Comparison of ENCODE assay signal across 9 mouse cellular contexts in the genomic region with DNA sequence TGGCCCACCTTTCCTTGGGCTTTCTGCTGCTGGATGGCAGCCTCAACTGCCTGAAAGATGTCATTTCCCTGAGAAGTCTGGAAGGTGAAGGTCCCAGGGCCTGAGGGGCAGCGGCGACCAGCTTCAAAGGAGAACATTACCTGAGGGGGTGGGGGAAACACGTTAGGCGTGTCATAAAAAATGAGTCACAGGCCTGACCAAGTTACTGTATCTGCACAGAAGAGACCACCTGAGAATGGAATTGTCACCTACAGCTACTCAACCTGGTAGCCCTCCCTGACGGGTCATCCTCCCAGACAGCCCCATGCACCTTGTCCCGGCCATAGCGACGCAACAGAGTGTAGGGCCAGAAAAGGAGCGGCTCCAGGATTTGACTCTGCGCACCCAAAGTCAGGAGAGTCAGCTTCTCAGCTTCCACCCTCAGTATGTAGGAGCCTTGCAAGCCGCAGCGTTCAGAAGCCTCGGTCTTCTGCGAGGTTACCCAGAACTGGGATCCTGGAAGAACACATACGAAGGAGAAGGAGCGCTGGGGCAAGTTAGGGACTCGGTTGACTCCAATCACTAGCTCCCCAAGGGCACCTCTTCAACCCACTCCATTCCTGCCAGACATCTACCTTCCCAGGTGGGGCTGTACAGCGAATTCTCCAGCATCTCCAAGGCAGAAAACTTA. TPM values are rescaled to one million over a fixed set of nuclear protein-coding genes. Genes with fewer than 3 reads are reported as not detected.
DNase-seq lines count a peak whose midpoint lies in the region; ATAC-seq and TF ChIP-seq lines count a peak whose summit lies in the region.
"Had no signal": no experiment of that assay in that cellular context is flagged by ENCODE, and none has a peak within 500 bp of the region (broad histone marks: within the 10 kb centered on the region; RNA-seq: fewer than 3 reads in every experiment).

No protein-coding gene starts in this region.

- no peak for DNase-seq in heart, postnatal 14 days
- no peak for DNase-seq in MEL (ENCODE audit: low read depth, low spot score)
- DNase-seq in hindbrain, embryonic 11.5 days (ENCODE audit: low spot score), result peak; percentile 26
- DNase-seq in midbrain, embryonic 11.5 days (ENCODE audit: low spot score, missing footprints), result no peak
- no peak for DNase-seq in ovary, postnatal 14 days (ENCODE audit: low spot score)
- no peak for DNase-seq in left cerebral cortex, adult 18-20 months (ENCODE audit: low spot score in 2 of 2)
- DNase-seq in adrenal gland, postnatal 4 days (ENCODE audit: low spot score in 2 of 2), result no peak
- DNase-seq: cerebellum, adult 9-11 months had no signal

- no peak for ATAC-seq in heart, embryonic 13.5 days (ENCODE audit: extremely low read depth, insufficient number of reproducible peaks, low FRiP score, low TSS enrichment)
- no peak for ATAC-seq in hindbrain, embryonic 11.5 days (ENCODE audit: low FRiP score)
- ATAC-seq in midbrain, embryonic 11.5 days (ENCODE audit: low FRiP score), result no peak

- no peaks in the 10 kb centered on the region for H3K9me3 ChIP-seq in heart, embryonic 13.5 days
- H3K9me3 ChIP-seq in MEL (replicated peaks; ENCODE audit: insufficient read depth, low read length), result no peaks in the 10 kb centered on the region
- no peaks in the 10 kb centered on the region for H3K9me3 ChIP-seq in hindbrain, embryonic 11.5 days (ENCODE audit: control insufficient read depth, low read length)
- H3K9me3 ChIP-seq in midbrain, embryonic 11.5 days (ENCODE audit: control insufficient read depth, low read length), result no peaks in the 10 kb centered on the region

- H3K4me3 ChIP-seq in heart, embryonic 13.5 days, result peak overlapping the region; percentile 77
- peak overlapping the region; percentile 94 to 98 for H3K4me3 ChIP-seq in MEL (ENCODE audit: control insufficient read depth in 1 of 2, insufficient read depth in 1 of 2, low read depth in 2 of 2, low read length in 2 of 2)
- H3K4me3 ChIP-seq in hindbrain, embryonic 11.5 days (ENCODE audit: low read depth, low read length), result peak overlapping the region; percentile 51
- H3K4me3 ChIP-seq in midbrain, embryonic 11.5 days (ENCODE audit: low read depth, low read length), result peak overlapping the region; percentile 52

- no peak for TF ChIP-seq RAD21 in MEL (IDR thresholded peaks at IDR 0.05; ENCODE audit: low read depth, low read length)

- peaks cover 58% of the 10 kb centered on the region for H3K4me1 ChIP-seq in heart, embryonic 13.5 days
- peaks cover 0 to 5% of the 10 kb centered on the region in 2 experiments; a peak in 2 of 4 replicates for H3K4me1 ChIP-seq in MEL (ENCODE audit: control insufficient read depth in 1 of 2, insufficient read depth in 2 of 2, low read length in 2 of 2)
- H3K4me1 ChIP-seq in hindbrain, embryonic 11.5 days (replicated peaks; ENCODE audit: control insufficient read depth, insufficient read depth, low read length), result peaks cover 3% of the 10 kb centered on the region; the same call in 1 of the 2 replicates
- H3K4me1 ChIP-seq in midbrain, embryonic 11.5 days (ENCODE audit: control insufficient read depth, insufficient read depth, low read length), result peaks cover 20% of the 10 kb centered on the region

- intact Hi-C loops in heart, postnatal 14 days (cut with DNase I), result loop anchor here (5.0 kb wide), 1 partner anchor 35 kb away; no protein-coding TSS in a partner anchor

- peaks cover 78% of the 10 kb centered on the region for H3K27me3 ChIP-seq in heart, embryonic 13.5 days (replicated peaks)
- no peaks in the 10 kb centered on the region; a peak in 1 of 4 replicates for H3K27me3 ChIP-seq in MEL (ENCODE audit: control insufficient read depth in 1 of 2, insufficient read depth in 2 of 2, low read length in 2 of 2)
- H3K27me3 ChIP-seq in hindbrain, embryonic 11.5 days (ENCODE audit: control insufficient read depth, insufficient read depth, low read length), result peaks cover 38% of the 10 kb centered on the region
- H3K27me3 ChIP-seq in midbrain, embryonic 11.5 days (ENCODE audit: control insufficient read depth, insufficient read depth, low read length), result peaks cover 32% of the 10 kb centered on the region

- H3K9ac ChIP-seq in heart, embryonic 13.5 days, result peak overlapping the region; percentile 83
- H3K9ac ChIP-seq in MEL (ENCODE audit: control insufficient read depth, low read depth, low read length, poor library complexity, severe bottlenecking), result peak overlapping the region; percentile 96
- H3K9ac ChIP-seq in hindbrain, embryonic 11.5 days (ENCODE audit: low read depth, low read length), result no peak overlapping the region
- H3K9ac ChIP-seq in midbrain, embryonic 11.5 days (ENCODE audit: low read length), result peak overlapping the region; percentile 55; the same call in 1 of the 2 replicates

- H3K4me2 ChIP-seq in heart, embryonic 13.5 days, result peak overlapping the region; percentile 87
- H3K4me2 ChIP-seq in hindbrain, embryonic 11.5 days (replicated peaks; ENCODE audit: low read depth, low read length), result peak overlapping the region; percentile 81
- peak overlapping the region; percentile 85 for H3K4me2 ChIP-seq in midbrain, embryonic 11.5 days

- no peak for TF ChIP-seq EP300 in MEL (IDR thresholded peaks at IDR 0.05; ENCODE audit: low read depth in 1 of 2, low read length in 2 of 2)

- no peak for TF ChIP-seq CTCF in MEL (IDR thresholded peaks at IDR 0.05 in 2 of 3, conservative IDR thresholded peaks at IDR 0.05 in 1 of 3; ENCODE audit: control insufficient read depth in 1 of 3, insufficient read depth in 1 of 3, low read depth in 2 of 3, low read length in 3 of 3, poor library complexity in 1 of 3, severe bottlenecking in 1 of 3)

- TF ChIP-seq POLR2A in MEL (IDR thresholded peaks at IDR 0.05; ENCODE audit: control insufficient read depth in 1 of 2, insufficient read depth in 1 of 2, low read depth in 1 of 2, low read length in 2 of 2, poor library complexity in 1 of 2), result no peak

- peaks cover 9% of the 10 kb centered on the region for H3K79me2 ChIP-seq in MEL (ENCODE audit: control insufficient read depth, insufficient read depth, low read length, poor library complexity)

- 42% methylated on average over 18 of the region's 18 CpGs for WGBS in heart, embryonic 13.5 days
- 17% methylated on average over 18 of the region's 18 CpGs for WGBS in hindbrain, embryonic 11.5 days
- WGBS in midbrain, embryonic 11.5 days, result 15% methylated on average over 18 of the region's 18 CpGs

- no peak overlapping the region for H3K27ac ChIP-seq in heart, embryonic 13.5 days (replicated peaks)
- no peak overlapping the region for H3K27ac ChIP-seq in MEL (ENCODE audit: control insufficient read depth, low read depth, low read length)
- no peak overlapping the region for H3K27ac ChIP-seq in hindbrain, embryonic 11.5 days (ENCODE audit: low read depth, low read length)
- H3K27ac ChIP-seq in midbrain, embryonic 11.5 days (ENCODE audit: low read depth, low read length), result no peak overlapping the region

- H3K36me3 ChIP-seq in heart, embryonic 13.5 days, result peaks cover 8% of the 10 kb centered on the region; the same call in 1 of the 2 replicates
- peaks cover 0 to 4% of the 10 kb centered on the region in 2 experiments; a peak in 2 of 4 replicates for H3K36me3 ChIP-seq in MEL (ENCODE audit: control insufficient read depth in 1 of 2, insufficient read depth in 2 of 2, low read length in 2 of 2)
- no peaks in the 10 kb centered on the region for H3K36me3 ChIP-seq in hindbrain, embryonic 11.5 days (ENCODE audit: control insufficient read depth, insufficient read depth, low read length)
- no peaks in the 10 kb centered on the region for H3K36me3 ChIP-seq in midbrain, embryonic 11.5 days (ENCODE audit: control insufficient read depth, insufficient read depth, low read length)

RNA-seq across cellular contexts. Expression of a gene that starts 1.2 kb away (rescaled TPM):
- 7.6 and 9.3 TPM in 2 replicates for polyA plus RNA-seq in heart, embryonic 13.5 days (2015; fragmentation: Nextera tagmentation; extraction: Ambion mirVana)
- 1 to 10 TPM; 3.7 to 4.3 TPM for total RNA-seq in heart, postnatal 14 days (2021)
- 17.9 and 18.7 TPM in 2 replicates for total RNA-seq in MEL (2012; rRNA removed)
- 10 to 100 TPM in 1 of 2 experiments, not detected in 1; 22.3 TPM for polyA plus RNA-seq in MEL (2012; ENCODE audit: insufficient read depth in 1 of 2, insufficient read length in 2 of 2, low read depth in 1 of 2, low replicate concordance in 2 of 2, missing spikeins in 1 of 2)
- polyA plus RNA-seq in hindbrain, embryonic 11.5 days (2014; fragmentation: Nextera tagmentation; extraction: Ambion mirVana), result 4.5 and 6.6 TPM in 2 replicates
- 4.0 and 5.2 TPM in 2 replicates for polyA plus RNA-seq in midbrain, embryonic 11.5 days (2014; fragmentation: Nextera tagmentation; extraction: Ambion mirVana)
- total RNA-seq in left cerebral cortex, adult 18-20 months (2021), result 1 to 10 TPM; 1.8 to 2.7 TPM
- 10 to 100 TPM; 16.1 to 16.2 TPM for total RNA-seq in adrenal gland, postnatal 4 days (2021)

RNA-seq across cellular contexts. Expression of a gene that starts 1.9 kb away (rescaled TPM):
- 6.9 and 7.1 TPM in 2 replicates for polyA plus RNA-seq in heart, embryonic 13.5 days (2015; fragmentation: Nextera tagmentation; extraction: Ambion mirVana)
- total RNA-seq in heart, postnatal 14 days (2021), result 1 to 10 TPM; 3.9 to 4.9 TPM
- 0.77 and 0.78 TPM in 2 replicates for total RNA-seq in MEL (2012; rRNA removed)
- 1 to 10 TPM in 1 of 2 experiments, not detected in 1; 1.0 TPM for polyA plus RNA-seq in MEL (2012; ENCODE audit: insufficient read depth in 1 of 2, insufficient read length in 2 of 2, low read depth in 1 of 2, low replicate concordance in 2 of 2, missing spikeins in 1 of 2)
- polyA plus RNA-seq in hindbrain, embryonic 11.5 days (2014; fragmentation: Nextera tagmentation; extraction: Ambion mirVana), result 7.1 and 7.7 TPM in 2 replicates
- polyA plus RNA-seq in midbrain, embryonic 11.5 days (2014; fragmentation: Nextera tagmentation; extraction: Ambion mirVana), result 6.6 and 6.8 TPM in 2 replicates
- total RNA-seq in left cerebral cortex, adult 18-20 months (2021), result 1 to 10 TPM; 2.0 to 2.2 TPM
- total RNA-seq in adrenal gland, postnatal 4 days (2021), result 1 to 10 TPM; 6.2 to 9.4 TPM

RNA-seq across cellular contexts. Expression of a gene that starts 22.3 kb away (rescaled TPM):
- 120 and 123 TPM in 2 replicates for polyA plus RNA-seq in heart, embryonic 13.5 days (2015; fragmentation: Nextera tagmentation; extraction: Ambion mirVana)
- total RNA-seq in heart, postnatal 14 days (2021), result 10 to 100 TPM; 82.7 to 85.5 TPM
- 206 and 259 TPM in 2 replicates for total RNA-seq in MEL (2012; rRNA removed)
- 100 to 1,000 TPM in 1 of 2 experiments, not detected in 1; 500 TPM for polyA plus RNA-seq in MEL (2012; ENCODE audit: insufficient read depth in 1 of 2, insufficient read length in 2 of 2, low read depth in 1 of 2, low replicate concordance in 2 of 2, missing spikeins in 1 of 2)
- polyA plus RNA-seq in hindbrain, embryonic 11.5 days (2014; fragmentation: Nextera tagmentation; extraction: Ambion mirVana), result 112 TPM in 2 replicates
- polyA plus RNA-seq in midbrain, embryonic 11.5 days (2014; fragmentation: Nextera tagmentation; extraction: Ambion mirVana), result 109 and 111 TPM in 2 replicates
- total RNA-seq in left cerebral cortex, adult 18-20 months (2021), result 100 to 1,000 TPM; 114 to 121 TPM
- total RNA-seq in adrenal gland, postnatal 4 days (2021), result 100 to 1,000 TPM; 170 to 175 TPM

RNA-seq across cellular contexts. Expression of a gene that starts 23.0 kb away (rescaled TPM):
- polyA plus RNA-seq in heart, embryonic 13.5 days (2015; fragmentation: Nextera tagmentation; extraction: Ambion mirVana), result 80.2 and 94.2 TPM in 2 replicates
- total RNA-seq in heart, postnatal 14 days (2021), result 10 to 100 TPM; 30.2 to 34.6 TPM
- 95.1 and 107 TPM in 2 replicates for total RNA-seq in MEL (2012; rRNA removed)
- polyA plus RNA-seq in MEL (2012; ENCODE audit: insufficient read depth in 1 of 2, insufficient read length in 2 of 2, low read depth in 1 of 2, low replicate concordance in 2 of 2, missing spikeins in 1 of 2), result 100 to 1,000 TPM in 1 of 2 experiments, not detected in 1; 133 TPM
- 31.7 and 33.9 TPM in 2 replicates for polyA plus RNA-seq in hindbrain, embryonic 11.5 days (2014; fragmentation: Nextera tagmentation; extraction: Ambion mirVana)
- polyA plus RNA-seq in midbrain, embryonic 11.5 days (2014; fragmentation: Nextera tagmentation; extraction: Ambion mirVana), result 28.2 and 30.0 TPM in 2 replicates
- total RNA-seq in left cerebral cortex, adult 18-20 months (2021), result 10 to 100 TPM; 37.7 to 46.2 TPM
- 10 to 100 TPM; 63.3 to 68.5 TPM for total RNA-seq in adrenal gland, postnatal 4 days (2021)

RNA-seq across cellular contexts. Expression of a gene that starts 25.6 kb away (rescaled TPM):
- 0.41 and 0.62 TPM in 2 replicates for polyA plus RNA-seq in heart, embryonic 13.5 days (2015; fragmentation: Nextera tagmentation; extraction: Ambion mirVana)
- under 1 TPM; 0.57 to 0.61 TPM for total RNA-seq in heart, postnatal 14 days (2021)
- total RNA-seq in MEL (2012; rRNA removed), result 1.3 TPM in 2 replicates
- polyA plus RNA-seq in MEL (2012; ENCODE audit: insufficient read depth in 1 of 2, insufficient read length in 2 of 2, low read depth in 1 of 2, low replicate concordance in 2 of 2, missing spikeins in 1 of 2), result 1 to 10 TPM in 1 of 2 experiments, not detected in 1; 3.4 TPM
- 0.81 and 0.93 TPM in 2 replicates for polyA plus RNA-seq in hindbrain, embryonic 11.5 days (2014; fragmentation: Nextera tagmentation; extraction: Ambion mirVana)
- 0.43 and 0.68 TPM in 2 replicates for polyA plus RNA-seq in midbrain, embryonic 11.5 days (2014; fragmentation: Nextera tagmentation; extraction: Ambion mirVana)
- under 1 TPM; 0.56 to 0.93 TPM for total RNA-seq in left cerebral cortex, adult 18-20 months (2021)
- 1 to 10 TPM; 4.1 to 4.4 TPM for total RNA-seq in adrenal gland, postnatal 4 days (2021)
